Mouse (Mus musculus) hindbrain, embryonic 12.5 days (tissue): ENCODE data around the gene Mat2b. TPM values are rescaled to one million over a fixed set of nuclear protein-coding genes. Genes with fewer than 3 reads are reported as not detected.
"Not testable (repeated sequence)": the region's sequence is repeated elsewhere in the genome, so short reads cannot be mapped to it uniquely, and the experiment has no call there.

Source experiments
- ATAC-seq: fragments of 200-750 bp; cut with Nextera tagmentation; 2 replicates; pipeline ENCODE4 v1.8.0; 2017; ENCODE audit warnings: moderate TSS enrichment; ENCODE audit not compliant: low FRiP score
- H3K27ac ChIP-seq: fragments of 300-500 bp; sonication (generic); 2 replicates; pipeline ENCODE4 v1.5.1; 2016; ENCODE audit warnings: mild to moderate bottlenecking
- H3K27me3 ChIP-seq: fragments of 300-500 bp; sonication (generic); 2 replicates; pipeline ENCODE4 v1.6.1; 2016; ENCODE audit warnings: mild to moderate bottlenecking
- H3K36me3 ChIP-seq: fragments of 300-500 bp; sonication (generic); 2 replicates; pipeline ENCODE4 v1.6.1; 2016; ENCODE audit warnings: mild to moderate bottlenecking
- H3K4me1 ChIP-seq: fragments of 300-500 bp; sonication (generic); 2 replicates; pipeline ENCODE4 v1.6.1; 2016
- H3K4me2 ChIP-seq: fragments of 300-500 bp; sonication (generic); replicated peaks from 2 replicates; pipeline ENCODE4 v1.6.1; 2016; ENCODE audit warnings: mild to moderate bottlenecking
- H3K4me3 ChIP-seq: fragments of 300-500 bp; sonication (generic); 2 replicates; pipeline ENCODE4 v1.5.1; 2016; ENCODE audit warnings: mild to moderate bottlenecking
- H3K9ac ChIP-seq: fragments of 300-500 bp; sonication (generic); 2 replicates; pipeline ENCODE4 v1.6.1; 2016; ENCODE audit warnings: mild to moderate bottlenecking, moderate library complexity
- H3K9me3 ChIP-seq: fragments of 300-500 bp; sonication (generic); replicated peaks from 2 replicates; pipeline ENCODE4 v1.6.1; 2016; ENCODE audit warnings: mild to moderate bottlenecking
- WGBS: fragments of 180-500 bp; shearing (Covaris S2); methylation state at CpG from one replicate; pipeline ENCODE4 v1.1.7; 2016; 5-methylcytosine and 5-hydroxymethylcytosine counted together
- polyA plus RNA-seq: library from polyadenylated mRNA; unstranded; fragments of >200 nt; fragmentation: Nextera tagmentation; extraction: Ambion mirVana; gene quantifications from 2 replicates; pipeline ENCODE4 v1.2.1, GENCODE M21; 2016

The Mat2b gene
- 77.3 and 79.3 TPM in 2 replicates for polyA plus RNA-seq

DNA sequence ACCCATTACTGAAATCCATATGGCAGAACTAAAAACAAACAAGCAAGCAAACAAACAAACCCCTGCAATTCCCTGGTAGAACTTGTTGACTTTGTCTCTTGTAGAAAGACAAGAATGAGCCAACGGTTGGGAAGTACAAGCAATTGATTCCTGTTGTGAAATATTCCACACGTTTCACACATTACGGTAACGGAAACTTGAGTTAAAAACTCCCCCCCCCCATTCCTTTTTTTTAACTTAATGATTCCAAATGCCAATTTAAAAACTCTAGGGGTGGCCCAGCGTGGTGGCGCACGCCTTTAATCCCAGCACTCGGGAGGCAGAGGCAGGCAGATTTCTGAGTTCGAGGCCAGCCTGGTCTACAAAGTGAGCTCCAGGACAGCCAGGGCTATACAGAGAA is at the start of gene Mat2b:
Gene Mat2b, minus strand, starts transcription at position 101 of the 400 bp plus-strand sequence.
- H3K9me3 ChIP-seq, result no peaks in the 10 kb centered on the region
- peak within 1 kb of the TSS; percentile 94 for H3K27ac ChIP-seq
- no peaks in the 10 kb centered on the region for H3K36me3 ChIP-seq
- WGBS, result 89% methylated on average over 9 of the region's 9 CpGs
- H3K9ac ChIP-seq, result peak within 1 kb of the TSS; percentile 73
- peaks cover 24% of the 10 kb centered on the region for H3K4me1 ChIP-seq
- ATAC-seq, result no peak
- peak within 1 kb of the TSS; percentile 88 for H3K4me2 ChIP-seq
- H3K27me3 ChIP-seq, result no peaks in the 10 kb centered on the region
- H3K4me3 ChIP-seq, result peak within 1 kb of the TSS; percentile 65

GRCm38 (mm10) chr11:40744348-40744747 is 49.3 kb upstream of the Mat2b start:
- Histone ChIP-seq H3K4me3 (no peak overlapping the region), H3K27ac (no peak overlapping the region)
- 83% methylated on average over 3 of the region's 3 CpGs for WGBS

GRCm38 (mm10) chr11:40741605-40742262 is 46.7 kb upstream of the Mat2b start:
- Histone ChIP-seq H3K9me3 (no peaks in the 10 kb centered on the region), H3K27ac (no peak overlapping the region), H3K4me1 (no peaks in the 10 kb centered on the region), H3K36me3 (peaks cover 36% of the 10 kb centered on the region), H3K9ac (no peak overlapping the region), H3K27me3 (no peaks in the 10 kb centered on the region), H3K4me3 (no peak overlapping the region), H3K4me2 (no peak overlapping the region)
- no peak for ATAC-seq
- 89% methylated on average over 12 of the region's 12 CpGs for WGBS

More at GRCm38 (mm10) chr11:40744348-40744747, 49.3 kb upstream of the Mat2b start:
- peaks cover 16% of the 10 kb centered on the region for H3K36me3 ChIP-seq
- H3K9ac ChIP-seq, result no peak overlapping the region
- H3K9me3 ChIP-seq, result no peaks in the 10 kb centered on the region
- no peak overlapping the region for H3K4me2 ChIP-seq
- H3K27me3 ChIP-seq, result no peaks in the 10 kb centered on the region
- no peak for ATAC-seq
- no peaks in the 10 kb centered on the region for H3K4me1 ChIP-seq

DNA sequence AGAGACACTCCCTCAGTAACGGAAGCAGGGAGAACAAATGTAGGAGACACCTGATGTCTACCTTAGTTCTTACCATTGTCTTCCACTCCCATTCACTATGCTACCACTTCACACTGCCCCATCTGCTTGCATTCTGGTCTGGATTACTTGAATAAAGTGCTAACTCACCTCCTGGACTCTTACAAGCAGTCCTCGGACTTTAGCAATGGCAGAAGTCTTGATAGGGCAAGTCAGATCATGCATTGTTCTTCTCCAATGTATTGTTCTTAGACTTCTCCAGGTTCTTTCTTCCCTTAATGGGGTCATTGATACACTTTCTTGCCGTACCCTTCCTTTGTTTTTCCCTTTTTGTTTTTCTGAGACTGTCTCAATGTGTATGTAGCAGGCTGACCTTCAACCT is 42.4 kb upstream of the Mat2b start:
- Histone ChIP-seq H3K9me3 (no peaks in the 10 kb centered on the region), H3K27ac (no peak overlapping the region), H3K4me1 (peaks cover 16% of the 10 kb centered on the region), H3K4me3 (no peak overlapping the region), H3K36me3 (peaks cover 41% of the 10 kb centered on the region), H3K9ac (no peak overlapping the region), H3K4me2 (no peak overlapping the region), H3K27me3 (no peaks in the 10 kb centered on the region)
- no peak for ATAC-seq
- 86% methylated on average over 3 of the region's 3 CpGs for WGBS

GRCm38 (mm10) chr11:40734251-40734752 is 39.3 kb upstream of the Mat2b start:
- Histone ChIP-seq H3K9me3 (no peaks in the 10 kb centered on the region), H3K27me3 (no peaks in the 10 kb centered on the region), H3K4me2 (peak overlapping the region; percentile 72), H3K9ac (peak overlapping the region; percentile 83), H3K4me3 (peak overlapping the region; percentile 69), H3K36me3 (peaks cover 25% of the 10 kb centered on the region), H3K27ac (peak overlapping the region; percentile 74; the same call in 1 of the 2 replicates), H3K4me1 (peaks cover 23% of the 10 kb centered on the region)
- 4% methylated on average over 11 of the region's 11 CpGs for WGBS
- no peak for ATAC-seq

DNA sequence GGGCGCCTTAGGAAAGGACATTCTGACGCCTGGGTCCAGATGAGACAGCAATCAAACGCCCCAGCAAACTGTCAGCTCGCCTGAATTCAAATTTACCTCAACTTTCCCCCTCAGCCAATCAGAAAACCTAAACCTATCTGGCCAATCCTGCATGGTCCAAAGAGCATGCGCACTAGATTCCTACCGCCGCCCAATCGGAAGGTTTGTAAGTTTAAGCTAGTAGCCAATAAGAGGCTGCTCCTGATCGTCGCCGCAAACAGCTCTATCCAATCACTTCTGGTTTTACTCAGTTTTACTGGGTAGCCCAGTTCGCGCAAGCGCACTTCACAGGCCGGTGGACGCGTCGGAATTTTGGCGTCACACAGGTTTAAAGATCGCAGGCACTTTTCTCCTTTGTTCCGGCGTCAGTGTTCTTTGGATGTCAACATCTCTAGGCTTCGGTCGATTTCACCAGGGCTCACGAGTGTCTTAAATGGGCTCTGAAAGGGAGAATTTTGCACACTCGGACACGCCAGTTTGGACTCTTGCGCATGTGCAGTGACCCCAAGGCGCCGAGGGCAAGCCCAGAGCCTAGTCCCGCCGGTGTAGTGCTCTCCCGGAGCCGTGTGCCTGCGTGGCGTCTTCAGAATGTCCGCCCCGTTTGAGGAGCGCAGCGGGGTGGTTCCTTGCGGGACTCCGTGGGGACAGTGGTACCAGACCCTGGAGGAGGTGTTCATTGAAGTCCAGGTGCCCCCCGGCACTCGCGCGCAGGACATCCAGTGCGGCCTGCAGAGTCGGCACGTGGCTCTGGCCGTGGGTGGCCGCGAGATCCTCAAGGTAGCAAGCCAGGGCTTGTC is 38.6 kb upstream of the Mat2b start, which contains the start of the genes Hmmr and Nudcd2:
Gene Hmmr, minus strand, starts transcription at position 84 of the 836 bp plus-strand sequence.
Gene Nudcd2, plus strand, starts transcription at position 329 of the 836 bp plus-strand sequence.
- H3K27me3 ChIP-seq, result no peaks in the 10 kb centered on the region
- H3K36me3 ChIP-seq, result peaks cover 21% of the 10 kb centered on the region
- no peaks in the 10 kb centered on the region for H3K9me3 ChIP-seq
- peak within 1 kb of the TSS; percentile 81 for H3K4me2 ChIP-seq
- H3K4me3 ChIP-seq, result peak within 1 kb of the TSS; percentile 69
- peak within 1 kb of the TSS; percentile 83 for H3K9ac ChIP-seq
- ATAC-seq, result peak; percentile 100
- peak within 1 kb of the TSS; percentile 74 for H3K27ac ChIP-seq
- WGBS, result under 1% methylated on average over 52 of the region's 52 CpGs
- H3K4me1 ChIP-seq, result peaks cover 23% of the 10 kb centered on the region

DNA sequence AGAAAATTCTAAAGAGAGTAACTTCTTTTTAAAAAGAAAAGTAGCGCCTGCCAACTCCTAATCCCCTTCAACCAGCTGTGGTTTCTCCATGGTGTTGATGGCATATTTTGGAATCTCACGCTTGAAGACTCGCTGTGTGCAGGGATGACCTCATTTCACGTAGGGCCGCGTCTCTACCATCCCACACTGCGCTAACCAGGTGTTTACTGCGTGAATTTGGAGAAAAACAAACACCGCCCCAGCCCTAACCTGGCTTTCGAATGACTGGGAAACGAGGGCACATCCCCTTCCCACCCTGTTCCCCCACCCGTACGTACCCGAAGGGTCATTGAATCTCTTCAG is 38.0 kb upstream of the Mat2b start:
- Histone ChIP-seq H3K36me3 (peaks cover 16% of the 10 kb centered on the region), H3K27ac (no peak overlapping the region), H3K27me3 (no peaks in the 10 kb centered on the region), H3K9me3 (no peaks in the 10 kb centered on the region), H3K4me2 (peak overlapping the region; percentile 81), H3K4me1 (peaks cover 23% of the 10 kb centered on the region), H3K4me3 (peak overlapping the region; percentile 69), H3K9ac (peak overlapping the region; percentile 60)
- WGBS, result 2% methylated on average over 14 of the region's 14 CpGs
- ATAC-seq, result peak; percentile 38; the same call in 1 of the 2 replicates

GRCm38 (mm10) chr11:40718324-40718723 is 23.3 kb upstream of the Mat2b start:
- no peaks in the 10 kb centered on the region for H3K9me3 ChIP-seq
- H3K4me2 ChIP-seq, result no peak overlapping the region
- H3K36me3 ChIP-seq, result peaks cover 63% of the 10 kb centered on the region
- no peak overlapping the region for H3K27ac ChIP-seq
- no peak for ATAC-seq
- H3K4me1 ChIP-seq, result no peaks in the 10 kb centered on the region
- H3K4me3 ChIP-seq, result no peak overlapping the region
- no peak overlapping the region for H3K9ac ChIP-seq
- no peaks in the 10 kb centered on the region for H3K27me3 ChIP-seq

GRCm38 (mm10) chr11:40715524-40715923 is 20.5 kb upstream of the Mat2b start:
- WGBS, result 95% methylated on average over 5 of the region's 5 CpGs
- no peak overlapping the region for H3K27ac ChIP-seq

GRCm38 (mm10) chr11:40713858-40714257 is 18.9 kb upstream of the Mat2b start:
- Histone ChIP-seq H3K36me3 (peaks cover 50% of the 10 kb centered on the region), H3K4me1 (no peaks in the 10 kb centered on the region), H3K27ac (no peak overlapping the region), H3K9me3 (no peaks in the 10 kb centered on the region), H3K9ac (no peak overlapping the region), H3K27me3 (no peaks in the 10 kb centered on the region), H3K4me3 (no peak overlapping the region), H3K4me2 (no peak overlapping the region)
- 88% methylated on average over 8 of the region's 8 CpGs for WGBS
- ATAC-seq, result no peak

More at GRCm38 (mm10) chr11:40715524-40715923, 20.5 kb upstream of the Mat2b start:
- Histone ChIP-seq H3K36me3 (peaks cover 50% of the 10 kb centered on the region), H3K4me2 (no peak overlapping the region), H3K4me1 (no peaks in the 10 kb centered on the region), H3K9me3 (no peaks in the 10 kb centered on the region), H3K9ac (no peak overlapping the region), H3K4me3 (no peak overlapping the region), H3K27me3 (no peaks in the 10 kb centered on the region)
- no peak for ATAC-seq

GRCm38 (mm10) chr11:40709899-40710298 is 14.9 kb upstream of the Mat2b start:
- H3K4me3 ChIP-seq, ATAC-seq, H3K4me1 ChIP-seq, H3K9me3 ChIP-seq, H3K27ac ChIP-seq, H3K9ac ChIP-seq, H3K4me2 ChIP-seq, H3K27me3 ChIP-seq: not testable (repeated sequence)
- WGBS, result 92% methylated on average over 6 of the region's 6 CpGs
- H3K36me3 ChIP-seq, result peaks cover 38% of the 10 kb centered on the region

- no peaks in the 10 kb centered on the region for H3K9me3 ChIP-seq
- H3K27me3 ChIP-seq, result no peaks in the 10 kb centered on the region
- peaks cover 24% of the 10 kb centered on the region for H3K4me1 ChIP-seq
- no peaks in the 10 kb centered on the region for H3K36me3 ChIP-seq
- peak overlapping the region; percentile 73 for H3K9ac ChIP-seq
- peak; percentile 51 for ATAC-seq
- H3K4me2 ChIP-seq, result peak overlapping the region; percentile 88
- peak overlapping the region; percentile 65 for H3K4me3 ChIP-seq
- H3K27ac ChIP-seq, result peak overlapping the region; percentile 94
- under 1% methylated on average over 31 of the region's 31 CpGs for WGBS
Measured at GRCm38 (mm10) chr11:40694311-40695087, 504 bp downstream of the Mat2b start.
